Mouse (Mus musculus): ENCODE results near the gene Gm21897. TPM values are rescaled to one million over a fixed set of nuclear protein-coding genes. Genes with fewer than 3 reads are reported as not detected.

The Gm21897 gene
- total and polyA plus RNA-seq, 2 experiments from 2014 or later, result not detected

DNA sequence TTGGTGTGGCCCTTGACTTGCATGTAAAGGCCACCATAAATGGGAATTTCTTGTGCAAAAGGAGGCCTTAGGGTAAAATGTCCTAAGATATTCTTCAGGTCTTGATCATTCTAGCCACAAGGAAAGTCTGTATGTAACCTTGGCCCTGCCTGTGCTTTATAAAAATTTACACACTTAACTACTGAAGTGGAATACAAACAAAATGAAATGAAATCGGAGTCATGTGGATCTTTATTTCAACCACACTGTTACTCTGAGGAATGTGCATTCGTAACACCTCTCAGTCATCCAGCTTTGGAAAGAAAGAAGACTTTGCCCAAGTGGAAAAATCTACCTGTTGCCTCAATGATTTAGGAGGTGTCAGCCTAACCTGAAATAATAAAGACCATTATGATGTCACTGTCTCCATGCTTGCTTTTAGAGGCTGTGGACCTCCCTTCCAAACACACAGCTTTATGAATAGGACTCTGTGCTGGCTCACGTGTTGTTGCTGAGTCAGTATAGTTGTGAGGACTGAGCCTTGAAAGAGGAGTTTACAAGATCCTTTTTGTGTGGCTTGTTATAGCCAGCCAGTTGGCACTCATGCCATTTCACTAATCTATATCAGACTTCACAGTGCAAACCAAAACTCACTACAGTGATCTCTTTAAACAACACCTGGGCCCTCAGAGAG lies 42.0 kb downstream of the Gm21897 start:
- H3K4me2 ChIP-seq (ENCODE audit: low read depth), result no peak overlapping the region
- no peaks in the 10 kb centered on the region for H3K4me1 ChIP-seq (ENCODE audit: insufficient read depth)
- H3K4me3 ChIP-seq (ENCODE audit: low read depth, low read length), result no peak overlapping the region
- TF ChIP-seq CTCF (IDR thresholded peaks at IDR 0.05; ENCODE audit: low read depth), result no peak
- 76% methylated on average over 3 of the region's 3 CpGs for whole genome bisulfite sequencing
- DNase-seq (no peak), ATAC-seq (no peak)
- no peak overlapping the region for H3K9ac ChIP-seq
- no peaks in the 10 kb centered on the region for H3K36me3 ChIP-seq (ENCODE audit: insufficient read depth)
- no peaks in the 10 kb centered on the region for H3K27me3 ChIP-seq (ENCODE audit: insufficient read depth, low read length)
- H3K27ac ChIP-seq (ENCODE audit: low read depth, low read length), result no peak overlapping the region
- no peaks in the 10 kb centered on the region for H3K9me3 ChIP-seq (ENCODE audit: low read length)

DNA sequence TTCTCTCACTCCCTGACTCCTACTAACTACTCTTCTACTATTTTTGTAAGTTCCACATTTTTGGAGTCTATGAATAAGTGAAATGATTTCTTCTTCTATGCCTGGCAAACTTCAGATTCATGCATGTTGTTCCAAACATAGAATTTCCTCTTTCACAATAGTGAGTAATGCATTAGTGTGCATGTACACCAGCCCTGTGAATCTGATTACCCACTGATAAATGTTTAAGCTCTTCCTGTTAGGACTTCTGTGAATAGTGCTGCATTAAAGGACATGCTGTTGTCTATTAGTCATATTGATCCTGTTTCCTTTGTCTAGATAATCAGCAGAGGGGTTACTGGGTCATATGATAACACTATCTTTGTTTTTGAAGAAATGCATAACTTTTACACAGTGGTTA lies 43.6 kb downstream of the Gm21897 start:
- H3K4me3 ChIP-seq (ENCODE audit: low read depth, low read length), result no peak overlapping the region
- no peak overlapping the region for H3K4me2 ChIP-seq (ENCODE audit: low read depth)
- no peaks in the 10 kb centered on the region for H3K27me3 ChIP-seq (ENCODE audit: insufficient read depth, low read length)
- H3K27ac ChIP-seq (ENCODE audit: low read depth, low read length), result no peak overlapping the region
- ATAC-seq, result no peak
- H3K9me3 ChIP-seq (ENCODE audit: low read length), result no peaks in the 10 kb centered on the region
- H3K9ac ChIP-seq, result no peak overlapping the region
- H3K36me3 ChIP-seq (ENCODE audit: insufficient read depth), result no peaks in the 10 kb centered on the region
- no peak for DNase-seq
- no peak for TF ChIP-seq CTCF (IDR thresholded peaks at IDR 0.05; ENCODE audit: low read depth)
- H3K4me1 ChIP-seq (ENCODE audit: insufficient read depth), result no peaks in the 10 kb centered on the region

Data from forebrain, postnatal 0 days (tissue).